Comparison of ENCODE assay signal across 22 mouse cellular contexts in genomic region chr7:74417009-74417408, GRCm38 (mm10).
DNase-seq lines count a peak whose midpoint lies in the region; ATAC-seq lines count a peak whose summit lies in the region.
"Had no signal": no experiment of that assay in that cellular context is flagged by ENCODE, and none has a peak within 500 bp of the region (broad histone marks: within the 10 kb centered on the region; RNA-seq: fewer than 3 reads in every experiment).

No protein-coding gene starts in this region.

- no peak overlapping the region for H3K27ac ChIP-seq in heart, embryonic 11.5 days (ENCODE audit: low read depth, low read length)
- peak overlapping the region; percentile 46; the same call in 1 of the 2 replicates for H3K27ac ChIP-seq in neural tube, embryonic 13.5 days (replicated peaks)
- H3K27ac ChIP-seq in intestine, embryonic 16.5 days (ENCODE audit: low read length), result no peak overlapping the region
- no peak overlapping the region for H3K27ac ChIP-seq in neural tube, embryonic 15.5 days (replicated peaks)
- H3K27ac ChIP-seq: embryonic facial prominence, embryonic 12.5 days; hindbrain, embryonic 13.5 days; layer of hippocampus, adult 2 months; limb, embryonic 13.5 days; liver, embryonic 12.5 days; midbrain, embryonic 13.5 days; stomach, embryonic 15.5 days had no signal

- peaks cover 13% of the 10 kb centered on the region for H3K4me1 ChIP-seq in heart, embryonic 11.5 days (ENCODE audit: control insufficient read depth, insufficient read depth, low read length)
- H3K4me1 ChIP-seq in neural tube, embryonic 13.5 days (replicated peaks), result peaks cover 44% of the 10 kb centered on the region
- H3K4me1 ChIP-seq in intestine, embryonic 16.5 days (ENCODE audit: control insufficient read depth, insufficient read depth, low read length), result no peaks in the 10 kb centered on the region
- peaks cover 31% of the 10 kb centered on the region for H3K4me1 ChIP-seq in neural tube, embryonic 15.5 days
- H3K4me1 ChIP-seq: liver, embryonic 12.5 days had no signal

- H3K4me3 ChIP-seq in heart, embryonic 11.5 days (ENCODE audit: low read depth, low read length), result no peak overlapping the region
- H3K4me3 ChIP-seq in neural tube, embryonic 13.5 days, result no peak overlapping the region
- H3K4me3 ChIP-seq in intestine, embryonic 16.5 days (ENCODE audit: low read length), result no peak overlapping the region
- H3K4me3 ChIP-seq in neural tube, embryonic 15.5 days (replicated peaks), result no peak overlapping the region
- H3K4me3 ChIP-seq: embryonic facial prominence, embryonic 12.5 days; hindbrain, embryonic 13.5 days; layer of hippocampus, adult 2 months; limb, embryonic 13.5 days; liver, embryonic 12.5 days; midbrain, embryonic 13.5 days; stomach, embryonic 15.5 days had no signal

- H3K36me3 ChIP-seq in heart, embryonic 11.5 days (ENCODE audit: control insufficient read depth, insufficient read depth, low read length), result no peaks in the 10 kb centered on the region
- H3K36me3 ChIP-seq in neural tube, embryonic 13.5 days, result no peaks in the 10 kb centered on the region
- no peaks in the 10 kb centered on the region for H3K36me3 ChIP-seq in intestine, embryonic 16.5 days (ENCODE audit: control insufficient read depth, insufficient read depth, low read length)
- no peaks in the 10 kb centered on the region for H3K36me3 ChIP-seq in neural tube, embryonic 15.5 days
- H3K36me3 ChIP-seq: embryonic facial prominence, embryonic 12.5 days; hindbrain, embryonic 13.5 days; limb, embryonic 13.5 days; liver, embryonic 12.5 days; midbrain, embryonic 13.5 days; stomach, embryonic 15.5 days had no signal

- H3K9ac ChIP-seq in heart, embryonic 11.5 days (ENCODE audit: low read depth, low read length), result no peak overlapping the region
- H3K9ac ChIP-seq in neural tube, embryonic 13.5 days, result no peak overlapping the region
- H3K9ac ChIP-seq in intestine, embryonic 16.5 days (ENCODE audit: low read depth, low read length), result no peak overlapping the region
- no peak overlapping the region for H3K9ac ChIP-seq in neural tube, embryonic 15.5 days (replicated peaks)
- H3K9ac ChIP-seq: embryonic facial prominence, embryonic 12.5 days; hindbrain, embryonic 13.5 days; limb, embryonic 13.5 days; liver, embryonic 12.5 days; midbrain, embryonic 13.5 days; stomach, embryonic 15.5 days had no signal

- H3K27me3 ChIP-seq in heart, embryonic 11.5 days (ENCODE audit: control insufficient read depth, insufficient read depth, low read length), result no peaks in the 10 kb centered on the region
- no peaks in the 10 kb centered on the region for H3K27me3 ChIP-seq in neural tube, embryonic 13.5 days
- 0 out of 2 replicates have a peak, but pooled peaks cover 2% of the 10 kb centered on the region for H3K27me3 ChIP-seq in intestine, embryonic 16.5 days (replicated peaks; ENCODE audit: control insufficient read depth, insufficient read depth, low read length)
- no peaks in the 10 kb centered on the region for H3K27me3 ChIP-seq in neural tube, embryonic 15.5 days (replicated peaks)
- H3K27me3 ChIP-seq: embryonic facial prominence, embryonic 12.5 days; hindbrain, embryonic 13.5 days; liver, embryonic 12.5 days; midbrain, embryonic 13.5 days; stomach, embryonic 15.5 days had no signal

- DNase-seq in heart, adult 11 months, result peak; percentile 89
- DNase-seq in neural tube, embryonic 10.5 days (ENCODE audit: extremely low spot score, low spot score), result no peak
- DNase-seq in gastrocnemius, postnatal 36 days, result no peak
- DNase-seq: adrenal gland, adult 2 months; cerebellum, adult 11 months; cerebellum, postnatal 36 days; heart, adult 18-20 months; kidney, adult 9 months; lung, adult 18-20 months; thymus, adult 18-20 months had no signal

- no peaks in the 10 kb centered on the region for H3K9me3 ChIP-seq in heart, embryonic 11.5 days (replicated peaks; ENCODE audit: control insufficient read depth, low read length)
- H3K9me3 ChIP-seq in neural tube, embryonic 13.5 days, result no peaks in the 10 kb centered on the region
- H3K9me3 ChIP-seq in intestine, embryonic 16.5 days (ENCODE audit: control insufficient read depth, low read length), result no peaks in the 10 kb centered on the region
- no peaks in the 10 kb centered on the region for H3K9me3 ChIP-seq in neural tube, embryonic 15.5 days (replicated peaks)
- H3K9me3 ChIP-seq: embryonic facial prominence, embryonic 12.5 days; hindbrain, embryonic 13.5 days; limb, embryonic 13.5 days; liver, embryonic 12.5 days; midbrain, embryonic 13.5 days; stomach, embryonic 15.5 days had no signal

- H3K4me2 ChIP-seq in heart, embryonic 11.5 days, result no peak overlapping the region
- H3K4me2 ChIP-seq in neural tube, embryonic 13.5 days, result no peak overlapping the region
- H3K4me2 ChIP-seq in intestine, embryonic 16.5 days (ENCODE audit: low read depth, low read length), result no peak overlapping the region
- no peak overlapping the region for H3K4me2 ChIP-seq in neural tube, embryonic 15.5 days
- H3K4me2 ChIP-seq: embryonic facial prominence, embryonic 12.5 days; hindbrain, embryonic 13.5 days; limb, embryonic 13.5 days; liver, embryonic 12.5 days; midbrain, embryonic 13.5 days; stomach, embryonic 15.5 days had no signal

- intact Hi-C loops in gastrocnemius, postnatal 36 days (cut with DNase I), result no loop called here

- 81% methylated on average over 6 of the region's 6 CpGs for WGBS in heart, embryonic 11.5 days (ENCODE audit: insufficient replicate concordance)
- 10% methylated on average over 6 of the region's 6 CpGs for WGBS in neural tube, embryonic 13.5 days
- WGBS in intestine, embryonic 16.5 days, result 20% methylated on average over 6 of the region's 6 CpGs
- 15% methylated on average over 6 of the region's 6 CpGs for WGBS in neural tube, embryonic 15.5 days

- ATAC-seq in heart, embryonic 11.5 days (replicated peaks; ENCODE audit: insufficient number of reproducible peaks, low FRiP score, low TSS enrichment), result no peak
- peak; percentile 65; the same call in 1 of the 2 replicates for ATAC-seq in neural tube, embryonic 13.5 days (ENCODE audit: low read depth)
- ATAC-seq in intestine, embryonic 16.5 days, result peak; percentile 89
- peak; percentile 64; the same call in 1 of the 2 replicates for ATAC-seq in neural tube, embryonic 15.5 days (ENCODE audit: low FRiP score)
- ATAC-seq in frontal cortex, adult (ENCODE audit: low TSS enrichment), result no peak
- ATAC-seq: liver, embryonic 12.5 days; midbrain, embryonic 13.5 days had no signal

Comparison
In these comparisons a context has a peak if more than half of its experiments do, and no peak if none do; other contexts are left out.
1. ATAC-seq: peak in neural tube, embryonic 13.5 days (single experiment), intestine, embryonic 16.5 days (single experiment) and neural tube, embryonic 15.5 days (single experiment); none in heart, embryonic 11.5 days (single experiment) and frontal cortex, adult (single experiment).